Mouse (Mus musculus): ENCODE data around the gene Dner. TPM values are rescaled to one million over a fixed set of nuclear protein-coding genes. Genes with fewer than 3 reads are reported as not detected.
A peak's percentile ranks its signal among the peaks of the same experiment; 100 is the strongest.

The Dner gene
- total and polyA plus RNA-seq, 2 experiments from 2014 or later: 322 to 331 TPM

DNA sequence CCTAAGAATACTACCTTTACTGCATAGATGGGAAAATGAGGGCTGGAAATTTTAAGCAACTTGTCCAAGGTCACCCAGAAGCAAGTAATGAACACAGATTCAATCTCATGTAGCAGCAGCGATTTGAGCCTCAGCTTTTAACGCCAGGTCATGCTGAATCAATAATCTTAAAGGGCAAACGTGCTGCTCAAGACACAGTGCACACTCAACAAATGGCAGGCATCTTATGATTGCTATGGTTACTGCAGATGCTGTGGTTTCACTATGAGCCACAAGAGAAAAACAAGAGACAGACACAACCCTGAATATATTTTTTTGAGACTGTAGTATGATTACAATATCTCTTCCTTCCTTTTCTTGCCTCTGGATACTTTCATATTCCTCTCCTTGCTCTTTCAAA, 228.4 kb downstream of the Dner start:
- no peak overlapping the region for H3K4me3 ChIP-seq (ENCODE audit: low read length)
- no peak overlapping the region for H3K9ac ChIP-seq (replicated peaks; ENCODE audit: low read length)
- no peaks in the 10 kb centered on the region for H3K4me1 ChIP-seq (ENCODE audit: insufficient read depth, low read length)
- WGBS: 61% methylated on average over 3 of the region's 3 CpGs
- DNase-seq (ENCODE audit: low spot score): no peak
- H3K9me3 ChIP-seq (ENCODE audit: low read length): no peaks in the 10 kb centered on the region
- no peak for TF ChIP-seq CTCF (IDR thresholded peaks at IDR 0.05; ENCODE audit: low read depth)
- ATAC-seq: no peak
- no peaks in the 10 kb centered on the region for H3K27me3 ChIP-seq (ENCODE audit: insufficient read depth, low read length)
- H3K27ac ChIP-seq: no peak overlapping the region
- no peak overlapping the region for H3K4me2 ChIP-seq (ENCODE audit: low read depth, low read length)
- H3K36me3 ChIP-seq (ENCODE audit: insufficient read depth, low read length): no peaks in the 10 kb centered on the region

DNA sequence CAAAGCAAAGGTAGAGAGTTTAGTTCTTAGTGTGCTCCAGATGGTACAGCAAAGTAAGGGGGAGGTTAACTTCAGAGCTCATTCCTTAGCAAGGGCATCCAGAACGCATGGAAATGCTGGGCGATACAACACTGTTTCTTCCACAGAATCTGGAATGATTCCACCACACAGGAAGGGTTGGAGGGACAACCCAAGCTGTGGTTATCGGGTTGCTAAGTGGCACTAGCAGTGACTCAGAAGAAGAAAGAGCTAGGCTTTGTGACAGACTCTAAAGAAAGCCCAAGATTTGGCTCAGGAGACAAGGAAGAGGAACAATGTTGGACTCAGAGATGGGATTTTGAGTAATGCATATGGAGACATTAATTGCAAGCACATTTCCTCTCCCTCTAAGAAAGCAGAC, 231.3 kb downstream of the Dner start:
- Histone ChIP-seq H3K4me2 (ENCODE audit: low read depth, low read length) (no peak overlapping the region), H3K36me3 (ENCODE audit: insufficient read depth, low read length) (no peaks in the 10 kb centered on the region), H3K27me3 (ENCODE audit: insufficient read depth, low read length) (no peaks in the 10 kb centered on the region), H3K9ac (replicated peaks; ENCODE audit: low read length) (no peak overlapping the region), H3K9me3 (ENCODE audit: low read length) (no peaks in the 10 kb centered on the region), H3K4me3 (ENCODE audit: low read length) (no peak overlapping the region), H3K4me1 (ENCODE audit: insufficient read depth, low read length) (no peaks in the 10 kb centered on the region), H3K27ac (no peak overlapping the region; the same call in 1 of the 2 replicates)
- no peak for ATAC-seq
- WGBS: 61% methylated on average over 3 of the region's 3 CpGs
- no peak for TF ChIP-seq CTCF (IDR thresholded peaks at IDR 0.05; ENCODE audit: low read depth)
- no peak for DNase-seq (ENCODE audit: low spot score)

DNA sequence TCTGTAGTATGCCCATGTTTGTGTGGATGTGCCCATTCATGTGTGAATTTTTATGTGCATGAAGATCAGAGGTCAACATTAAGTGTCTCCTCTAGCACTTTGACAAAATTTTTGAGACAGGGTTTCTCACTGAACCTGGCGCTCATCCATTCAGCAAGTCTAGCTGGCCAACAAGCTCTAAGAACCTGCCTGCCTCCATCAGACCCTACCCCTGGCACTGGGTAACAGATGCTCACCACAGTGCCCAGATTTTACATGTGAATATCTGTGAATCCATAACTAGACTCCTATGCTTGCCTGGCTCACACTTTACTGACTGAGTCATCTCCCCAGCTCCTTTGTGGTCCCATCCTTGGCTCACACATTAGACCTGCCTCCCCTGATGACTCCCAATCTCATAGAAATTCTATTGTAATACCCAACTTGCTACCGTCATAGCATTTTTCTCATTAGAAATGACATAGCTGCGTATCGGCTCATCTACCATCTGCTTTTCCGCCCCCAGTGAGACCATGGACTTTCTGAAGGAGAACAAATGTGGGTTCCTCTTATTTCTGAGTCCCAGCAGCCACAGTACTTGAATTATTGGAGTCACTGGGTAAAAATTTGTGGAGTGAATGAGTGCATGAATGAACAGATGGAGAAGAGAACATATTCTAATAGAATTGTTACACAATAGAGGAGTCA, 231.9 kb downstream of the Dner start:
- DNase-seq (ENCODE audit: low spot score) (peak; percentile 10), ATAC-seq (no peak)
- 89% methylated on average over 5 of the region's 5 CpGs for WGBS
- no peak overlapping the region; the same call in 1 of the 2 replicates for H3K27ac ChIP-seq
- H3K9me3 ChIP-seq (ENCODE audit: low read length): no peaks in the 10 kb centered on the region
- H3K27me3 ChIP-seq (ENCODE audit: insufficient read depth, low read length): no peaks in the 10 kb centered on the region
- H3K4me1 ChIP-seq (ENCODE audit: insufficient read depth, low read length): no peaks in the 10 kb centered on the region
- no peak overlapping the region for H3K4me2 ChIP-seq (ENCODE audit: low read depth, low read length)
- no peak overlapping the region for H3K9ac ChIP-seq (replicated peaks; ENCODE audit: low read length)
- H3K36me3 ChIP-seq (ENCODE audit: insufficient read depth, low read length): no peaks in the 10 kb centered on the region
- no peak for TF ChIP-seq CTCF (IDR thresholded peaks at IDR 0.05; ENCODE audit: low read depth)
- no peak overlapping the region for H3K4me3 ChIP-seq (ENCODE audit: low read length)

DNA sequence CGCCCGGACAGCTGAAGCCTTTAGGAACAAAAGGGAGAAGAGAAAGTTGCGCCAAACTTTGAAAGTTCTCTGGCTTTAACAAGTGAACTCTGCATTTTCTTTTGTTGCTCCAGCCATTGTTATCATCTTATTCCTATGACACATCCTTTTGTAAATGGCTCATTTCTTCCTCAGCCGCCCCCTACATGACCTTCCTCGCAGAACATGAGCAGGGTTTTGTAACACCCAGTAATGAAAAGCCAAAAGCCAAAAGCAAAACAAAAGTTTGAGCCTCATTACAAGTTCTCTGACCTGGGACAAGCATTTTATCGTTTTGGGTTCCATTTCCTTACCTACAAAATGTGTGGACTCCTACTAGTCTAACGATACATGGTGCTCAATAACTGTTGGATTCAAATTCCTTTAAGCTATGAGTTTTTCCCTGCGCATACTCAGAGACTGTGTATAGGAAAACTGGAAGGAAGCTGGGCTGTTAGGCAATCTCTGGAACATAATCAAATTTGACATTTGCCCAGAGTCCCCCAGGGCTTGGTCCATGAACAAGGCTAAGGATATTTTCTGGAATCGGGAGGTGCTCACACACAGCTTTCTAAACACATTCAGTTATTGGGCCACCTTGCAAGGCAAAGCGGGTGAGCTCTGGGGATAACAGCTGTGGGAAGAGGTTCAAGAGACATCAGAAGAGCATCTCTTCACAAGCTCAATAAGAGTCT, 246.3 kb downstream of the Dner start:
- no peak for TF ChIP-seq CTCF (IDR thresholded peaks at IDR 0.05; ENCODE audit: low read depth)
- Histone ChIP-seq H3K27me3 (ENCODE audit: insufficient read depth, low read length) (no peaks in the 10 kb centered on the region), H3K9me3 (ENCODE audit: low read length) (no peaks in the 10 kb centered on the region), H3K4me3 (ENCODE audit: low read length) (no peak overlapping the region), H3K9ac (replicated peaks; ENCODE audit: low read length) (no peak overlapping the region), H3K4me1 (ENCODE audit: insufficient read depth, low read length) (no peaks in the 10 kb centered on the region), H3K4me2 (ENCODE audit: low read depth, low read length) (no peak overlapping the region), H3K27ac (no peak overlapping the region), H3K36me3 (ENCODE audit: insufficient read depth, low read length) (peaks cover under 1% of the 10 kb centered on the region; the same call in 1 of the 2 replicates)
- 64% methylated on average over 10 of the region's 10 CpGs for WGBS
- DNase-seq (ENCODE audit: low spot score): no peak
- ATAC-seq: no peak

DNA sequence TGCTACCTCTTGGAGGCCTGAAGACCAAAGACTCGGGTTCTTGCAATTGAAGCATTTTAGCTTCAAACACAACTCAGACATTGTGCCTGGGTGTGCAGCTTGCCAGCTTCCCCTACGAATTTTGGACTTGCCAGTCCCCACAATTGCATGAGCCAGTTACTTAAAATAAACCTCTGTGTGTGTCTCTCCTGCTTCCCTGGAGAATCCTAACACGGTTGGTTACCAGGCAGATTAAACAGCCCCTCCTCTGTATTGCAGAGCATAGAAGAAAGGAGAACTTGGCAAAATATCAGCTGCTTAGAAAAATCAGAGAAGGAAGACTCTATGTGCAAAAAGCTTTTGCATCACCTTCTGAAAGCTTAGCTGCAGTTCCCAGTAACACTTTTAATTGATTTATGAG, 252.4 kb downstream of the Dner start:
- ATAC-seq (peak; percentile 81), DNase-seq (ENCODE audit: low spot score) (peak; percentile 73)
- H3K4me1 ChIP-seq (ENCODE audit: insufficient read depth, low read length): no peaks in the 10 kb centered on the region
- H3K4me2 ChIP-seq (ENCODE audit: low read depth, low read length): no peak overlapping the region
- H3K9ac ChIP-seq (replicated peaks; ENCODE audit: low read length): no peak overlapping the region
- no peaks in the 10 kb centered on the region for H3K27me3 ChIP-seq (ENCODE audit: insufficient read depth, low read length)
- H3K27ac ChIP-seq: peak overlapping the region; percentile 54
- H3K4me3 ChIP-seq (ENCODE audit: low read length): no peak overlapping the region
- TF ChIP-seq CTCF (IDR thresholded peaks at IDR 0.05; ENCODE audit: low read depth): no peak
- peaks cover 7% of the 10 kb centered on the region; the same call in 1 of the 2 replicates for H3K36me3 ChIP-seq (ENCODE audit: insufficient read depth, low read length)
- 29% methylated on average over 3 of the region's 3 CpGs for WGBS
- no peaks in the 10 kb centered on the region for H3K9me3 ChIP-seq (ENCODE audit: low read length)

DNA sequence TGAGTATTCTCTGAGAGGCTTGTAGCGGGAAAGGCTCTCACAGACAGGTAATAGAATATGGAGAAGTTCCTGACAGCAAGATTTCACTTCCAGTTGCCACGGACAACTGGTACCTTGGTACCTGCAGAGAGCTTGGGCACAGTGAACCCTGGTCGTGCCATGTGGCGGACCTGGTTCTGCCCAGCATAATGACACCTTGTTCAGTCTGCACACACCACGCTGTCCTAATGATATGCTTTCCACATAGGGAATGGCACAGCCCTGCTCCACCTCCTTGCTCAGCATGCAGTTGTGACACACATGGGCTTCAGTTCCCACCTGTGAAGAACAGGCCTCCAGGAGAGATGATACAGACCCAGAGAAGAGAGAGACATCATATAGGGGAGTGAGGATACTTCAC, 253.0 kb downstream of the Dner start:
- WGBS: 88% methylated on average over 5 of the region's 5 CpGs
- Histone ChIP-seq H3K4me2 (ENCODE audit: low read depth, low read length) (no peak overlapping the region), H3K36me3 (ENCODE audit: insufficient read depth, low read length) (peaks cover 7% of the 10 kb centered on the region; the same call in 1 of the 2 replicates), H3K27ac (peak overlapping the region; percentile 45; the same call in 1 of the 2 replicates), H3K9ac (replicated peaks; ENCODE audit: low read length) (no peak overlapping the region), H3K27me3 (ENCODE audit: insufficient read depth, low read length) (no peaks in the 10 kb centered on the region), H3K4me3 (ENCODE audit: low read length) (no peak overlapping the region), H3K9me3 (ENCODE audit: low read length) (no peaks in the 10 kb centered on the region), H3K4me1 (ENCODE audit: insufficient read depth, low read length) (no peaks in the 10 kb centered on the region)
- no peak for TF ChIP-seq CTCF (IDR thresholded peaks at IDR 0.05; ENCODE audit: low read depth)
- DNase-seq (ENCODE audit: low spot score): no peak
- no peak for ATAC-seq

DNA sequence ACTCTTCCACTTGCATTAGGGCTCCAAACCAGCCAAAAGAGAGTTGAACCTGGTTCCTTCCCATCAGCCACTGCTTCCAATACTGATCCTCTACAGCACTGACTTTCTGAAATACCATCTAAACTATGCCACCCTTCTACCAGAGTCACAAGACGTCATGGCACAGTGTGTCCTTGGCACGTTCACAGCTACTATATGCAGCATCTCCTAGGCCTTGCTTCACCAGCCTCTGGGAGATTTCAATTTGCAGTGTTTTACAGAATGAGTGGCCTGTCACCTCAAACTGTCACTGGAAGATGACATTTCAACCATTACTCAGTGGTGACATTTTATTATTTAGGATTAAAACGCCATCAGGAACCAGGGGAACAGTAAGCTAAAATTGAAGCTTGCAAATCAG, 254.6 kb downstream of the Dner start:
- DNase-seq (ENCODE audit: low spot score) (no peak), ATAC-seq (no peak)
- peaks cover 7% of the 10 kb centered on the region; the same call in 1 of the 2 replicates for H3K36me3 ChIP-seq (ENCODE audit: insufficient read depth, low read length)
- 77% methylated on average over 3 of the region's 3 CpGs for WGBS
- H3K4me2 ChIP-seq (ENCODE audit: low read depth, low read length): no peak overlapping the region
- no peak overlapping the region for H3K27ac ChIP-seq
- H3K9me3 ChIP-seq (ENCODE audit: low read length): no peaks in the 10 kb centered on the region
- H3K9ac ChIP-seq (replicated peaks; ENCODE audit: low read length): no peak overlapping the region
- no peak overlapping the region for H3K4me3 ChIP-seq (ENCODE audit: low read length)
- no peaks in the 10 kb centered on the region for H3K4me1 ChIP-seq (ENCODE audit: insufficient read depth, low read length)
- no peaks in the 10 kb centered on the region for H3K27me3 ChIP-seq (ENCODE audit: insufficient read depth, low read length)
- TF ChIP-seq CTCF (IDR thresholded peaks at IDR 0.05; ENCODE audit: low read depth): no peak

All from hindbrain, postnatal 0 days (tissue).